Mouse (Mus musculus) stomach, embryonic 14.5 days (tissue): ENCODE measurements at regions not wholly inside any gene's neighbourhood (a gene's known extent, or its start where the extent isn't known, plus 50 kb on each side); places are given as distances from the start of the nearest gene placed in this dataset.

Experiments used
- ATAC-seq: fragments of 200-750 bp; cut with Nextera tagmentation; 2 replicates; pipeline ENCODE4 v1.8.0; 2017; ENCODE audit warnings: low read depth, moderate TSS enrichment; ENCODE audit not compliant: insufficient number of reproducible peaks, insufficient read depth, low FRiP score
- H3K27ac ChIP-seq: fragments of 300-500 bp; sonication (generic); 2 replicates; pipeline ENCODE4 v1.5.1; 2014; ENCODE audit warnings: mild to moderate bottlenecking, low read length, moderate library complexity, mixed read lengths
- H3K27me3 ChIP-seq: fragments of 300-500 bp; sonication (generic); 2 replicates; pipeline ENCODE4 v1.6.1; 2014; ENCODE audit warnings: low read length, control low read depth, mixed read lengths; ENCODE audit not compliant: control insufficient read depth, insufficient read depth
- H3K36me3 ChIP-seq: fragments of 300-500 bp; sonication (generic); 2 replicates; pipeline ENCODE4 v1.6.1; 2014; ENCODE audit warnings: mild to moderate bottlenecking, control low read depth, low read length, moderate library complexity, mixed read lengths; ENCODE audit not compliant: control insufficient read depth, insufficient read depth
- H3K4me1 ChIP-seq: fragments of 300-500 bp; sonication (generic); 2 replicates; pipeline ENCODE4 v1.6.1; 2014; ENCODE audit warnings: low read length, control low read depth, mixed read lengths; ENCODE audit not compliant: control insufficient read depth, insufficient read depth
- H3K4me2 ChIP-seq: fragments of 300-500 bp; sonication (generic); replicated peaks from 2 replicates; pipeline ENCODE4 v1.6.1; 2014; ENCODE audit warnings: low read depth, low read length, control low read depth
- H3K4me3 ChIP-seq: fragments of 300-500 bp; sonication (generic); 2 replicates; pipeline ENCODE4 v1.5.1; 2014; ENCODE audit warnings: low read depth, low read length, control low read depth
- H3K9ac ChIP-seq: fragments of 300-500 bp; sonication (generic); replicated peaks from 2 replicates; pipeline ENCODE4 v1.6.1; 2014; ENCODE audit warnings: low read depth, mild to moderate bottlenecking, control low read depth, low read length, moderate library complexity, mixed read lengths
- H3K9me3 ChIP-seq: fragments of 300-500 bp; sonication (generic); 2 replicates; pipeline ENCODE4 v1.6.1; 2016; ENCODE audit warnings: low read depth, low read length, control low read depth; ENCODE audit not compliant: control insufficient read depth
- WGBS: fragments of 180-500 bp; shearing (Covaris S2); extraction: QIAGEN DNeasy Blood & Tissue Kit; methylation state at CpG from one replicate; pipeline ENCODE4 v1.1.7; 2014; 5-methylcytosine and 5-hydroxymethylcytosine counted together

- no peak overlapping the region for H3K9ac ChIP-seq
- H3K4me1 ChIP-seq, result no peaks in the 10 kb centered on the region
- no peak overlapping the region for H3K4me2 ChIP-seq
- no peaks in the 10 kb centered on the region for H3K36me3 ChIP-seq
- no peak overlapping the region for H3K27ac ChIP-seq
- H3K9me3 ChIP-seq, result no peaks in the 10 kb centered on the region
- H3K4me3 ChIP-seq, result no peak overlapping the region
- 74% methylated on average over 3 of the region's 3 CpGs for WGBS
- no peaks in the 10 kb centered on the region for H3K27me3 ChIP-seq
- ATAC-seq, result no peak
Measured at GRCm38 (mm10) chr8:8274211-8274641, 386.8 kb downstream of the Efnb2 start.

- H3K4me3 ChIP-seq, result no peak overlapping the region
- WGBS, result 85% methylated on average over 7 of the region's 7 CpGs
- no peak overlapping the region for H3K27ac ChIP-seq
- no peak overlapping the region for H3K9ac ChIP-seq
- H3K36me3 ChIP-seq, result no peaks in the 10 kb centered on the region
- H3K4me2 ChIP-seq, result no peak overlapping the region
- no peaks in the 10 kb centered on the region for H3K4me1 ChIP-seq
- no peaks in the 10 kb centered on the region for H3K27me3 ChIP-seq
- no peaks in the 10 kb centered on the region for H3K9me3 ChIP-seq
- ATAC-seq, result no peak
Measured at GRCm38 (mm10) chr8:8258855-8259254, 402.2 kb downstream of the Efnb2 start.

GRCm38 (mm10) chr8:8258231-8258638, 402.8 kb downstream of the Efnb2 start:
- no peaks in the 10 kb centered on the region for H3K36me3 ChIP-seq
- H3K4me2 ChIP-seq, result no peak overlapping the region
- WGBS, result 29% methylated on average over 9 of the region's 9 CpGs
- no peak overlapping the region for H3K4me3 ChIP-seq
- H3K27me3 ChIP-seq, result no peaks in the 10 kb centered on the region
- H3K9ac ChIP-seq, result no peak overlapping the region
- H3K27ac ChIP-seq, result no peak overlapping the region
- H3K9me3 ChIP-seq, result no peaks in the 10 kb centered on the region
- ATAC-seq, result no peak
- H3K4me1 ChIP-seq, result no peaks in the 10 kb centered on the region

GRCm38 (mm10) chr8:8256327-8256726, 404.7 kb downstream of the Efnb2 start:
- ATAC-seq, result no peak
- no peaks in the 10 kb centered on the region for H3K4me1 ChIP-seq
- no peaks in the 10 kb centered on the region for H3K9me3 ChIP-seq
- H3K27me3 ChIP-seq, result no peaks in the 10 kb centered on the region
- H3K27ac ChIP-seq, result no peak overlapping the region
- H3K36me3 ChIP-seq, result no peaks in the 10 kb centered on the region
- H3K4me3 ChIP-seq, result no peak overlapping the region
- no peak overlapping the region for H3K4me2 ChIP-seq
- 40% methylated on average over 1 of the region's 1 CpGs for WGBS
- no peak overlapping the region for H3K9ac ChIP-seq

GRCm38 (mm10) chr8:8254446-8254845, 406.6 kb downstream of the Efnb2 start:
- Histone ChIP-seq H3K36me3 (no peaks in the 10 kb centered on the region), H3K9me3 (no peaks in the 10 kb centered on the region), H3K4me3 (no peak overlapping the region), H3K27ac (no peak overlapping the region), H3K4me1 (no peaks in the 10 kb centered on the region), H3K9ac (no peak overlapping the region), H3K4me2 (no peak overlapping the region), H3K27me3 (no peaks in the 10 kb centered on the region)
- ATAC-seq, result no peak
- 89% methylated on average over 3 of the region's 3 CpGs for WGBS

GRCm38 (mm10) chr8:8244599-8244998, 416.4 kb downstream of the Efnb2 start:
- 0 out of 2 replicates have a peak, but pooled peaks cover 4% of the 10 kb centered on the region for H3K4me1 ChIP-seq
- WGBS, result 90% methylated on average over 1 of the region's 1 CpGs
- H3K27ac ChIP-seq, result no peak overlapping the region
- H3K9me3 ChIP-seq, result no peaks in the 10 kb centered on the region
- no peaks in the 10 kb centered on the region for H3K27me3 ChIP-seq
- ATAC-seq, result no peak
- H3K4me2 ChIP-seq, result no peak overlapping the region
- no peaks in the 10 kb centered on the region for H3K36me3 ChIP-seq
- H3K4me3 ChIP-seq, result no peak overlapping the region
- no peak overlapping the region for H3K9ac ChIP-seq

- ATAC-seq, result no peak
- Histone ChIP-seq H3K27ac (no peak overlapping the region), H3K9ac (no peak overlapping the region), H3K36me3 (no peaks in the 10 kb centered on the region), H3K4me3 (no peak overlapping the region), H3K27me3 (no peaks in the 10 kb centered on the region), H3K4me1 (0 out of 2 replicates have a peak, but pooled peaks cover 4% of the 10 kb centered on the region), H3K4me2 (no peak overlapping the region), H3K9me3 (no peaks in the 10 kb centered on the region)
- WGBS, result 42% methylated on average over 3 of the region's 3 CpGs
Measured at GRCm38 (mm10) chr8:8241755-8242501, 419.1 kb downstream of the Efnb2 start.

- H3K27me3 ChIP-seq, result no peaks in the 10 kb centered on the region
- no peaks in the 10 kb centered on the region for H3K36me3 ChIP-seq
- H3K4me3 ChIP-seq, result no peak overlapping the region
- H3K4me1 ChIP-seq, result 0 out of 2 replicates have a peak, but pooled peaks cover 4% of the 10 kb centered on the region
- no peaks in the 10 kb centered on the region for H3K9me3 ChIP-seq
- H3K9ac ChIP-seq, result no peak overlapping the region
- no peak overlapping the region for H3K4me2 ChIP-seq
- no peak for ATAC-seq
- WGBS, result 72% methylated on average over 9 of the region's 9 CpGs
- H3K27ac ChIP-seq, result no peak overlapping the region
Measured at GRCm38 (mm10) chr8:8241051-8241688, 419.9 kb downstream of the Efnb2 start.
